Mouse (Mus musculus): ENCODE data around the gene Zfp775. TPM values are rescaled to one million over a fixed set of nuclear protein-coding genes. Genes with fewer than 3 reads are reported as not detected.
"Not testable (repeated sequence)": the region's sequence is repeated elsewhere in the genome, so short reads cannot be mapped to it uniquely, and the experiment has no call there.

Zfp775 gene
- polyA plus RNA-seq, 1 experiment from 2014 or later: 7.4 TPM

DNA sequence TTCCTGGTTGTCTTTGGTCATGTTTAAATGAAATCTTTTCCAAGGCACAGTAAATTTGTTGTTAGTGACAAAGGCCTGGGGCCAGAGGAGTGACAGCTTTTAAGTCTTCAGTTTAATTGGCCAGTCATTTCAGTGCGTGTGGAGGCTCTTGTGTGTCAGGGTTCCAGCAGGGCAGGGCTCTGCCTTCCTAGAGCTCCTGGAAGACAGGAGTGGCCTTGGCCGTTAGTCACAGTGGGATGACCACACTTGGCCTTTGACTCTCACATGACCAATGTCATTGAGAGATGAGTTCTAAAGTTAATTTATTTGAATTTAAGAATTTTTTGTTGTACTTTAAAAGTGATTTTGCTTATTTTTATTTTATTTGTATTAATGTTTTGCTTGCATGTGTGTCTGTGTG, 6.3 kb downstream of the Zfp775 start:
- Histone ChIP-seq H3K27me3 (ENCODE audit: control insufficient read depth, insufficient read depth, low read length) (no peaks in the 10 kb centered on the region), H3K27ac (replicated peaks; ENCODE audit: low read depth, low read length) (no peak overlapping the region), H3K4me1 (ENCODE audit: control insufficient read depth, insufficient read depth, low read length) (no peaks in the 10 kb centered on the region), H3K9ac (replicated peaks; ENCODE audit: low read length) (no peak overlapping the region), H3K4me2 (ENCODE audit: low read depth, low read length) (no peak overlapping the region), H3K9me3 (replicated peaks; ENCODE audit: control insufficient read depth, low read length) (no peaks in the 10 kb centered on the region), H3K4me3 (ENCODE audit: low read depth, low read length) (no peak overlapping the region), H3K36me3 (replicated peaks; ENCODE audit: control insufficient read depth, insufficient read depth, low read depth, low read length) (no peaks in the 10 kb centered on the region)
- 61% methylated on average over 2 of the region's 2 CpGs for WGBS
- ATAC-seq (replicated peaks; ENCODE audit: insufficient number of reproducible peaks, low FRiP score, low TSS enrichment, low read depth) (no peak), DNase-seq (ENCODE audit: low spot score) (no peak)

DNA sequence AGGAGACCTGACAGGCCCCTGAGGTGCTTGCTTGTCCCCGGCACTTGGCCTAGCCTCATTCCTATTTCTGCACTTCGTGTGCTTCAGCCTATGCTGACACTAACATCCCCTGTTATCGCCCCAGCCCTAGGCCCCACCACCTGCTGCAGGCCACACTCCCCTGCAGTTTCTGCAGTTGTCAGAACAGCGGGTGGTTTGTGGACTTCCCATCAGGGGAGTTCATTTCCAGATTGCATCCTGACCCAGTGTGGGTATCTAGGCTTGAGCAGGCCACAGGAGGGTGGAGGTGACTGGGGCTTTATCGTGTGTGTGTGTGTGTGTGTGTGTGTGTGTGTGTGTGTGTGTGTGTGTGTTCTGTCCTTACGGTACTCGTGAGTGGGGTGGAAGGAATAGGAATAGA, 7.6 kb downstream of the Zfp775 start:
- no peak for ATAC-seq (replicated peaks; ENCODE audit: insufficient number of reproducible peaks, low FRiP score, low TSS enrichment, low read depth)
- Histone ChIP-seq H3K36me3 (replicated peaks; ENCODE audit: control insufficient read depth, insufficient read depth, low read depth, low read length) (no peaks in the 10 kb centered on the region; the same call in 1 of the 2 replicates), H3K27me3 (ENCODE audit: control insufficient read depth, insufficient read depth, low read length) (no peaks in the 10 kb centered on the region), H3K4me2 (ENCODE audit: low read depth, low read length) (no peak overlapping the region), H3K9me3 (replicated peaks; ENCODE audit: control insufficient read depth, low read length) (no peaks in the 10 kb centered on the region), H3K4me1 (ENCODE audit: control insufficient read depth, insufficient read depth, low read length) (no peaks in the 10 kb centered on the region), H3K4me3 (ENCODE audit: low read depth, low read length) (no peak overlapping the region), H3K9ac (replicated peaks; ENCODE audit: low read length) (no peak overlapping the region), H3K27ac (replicated peaks; ENCODE audit: low read depth, low read length) (no peak overlapping the region)
- DNase-seq (ENCODE audit: low spot score): no peak
- 61% methylated on average over 7 of the region's 7 CpGs for WGBS

DNA sequence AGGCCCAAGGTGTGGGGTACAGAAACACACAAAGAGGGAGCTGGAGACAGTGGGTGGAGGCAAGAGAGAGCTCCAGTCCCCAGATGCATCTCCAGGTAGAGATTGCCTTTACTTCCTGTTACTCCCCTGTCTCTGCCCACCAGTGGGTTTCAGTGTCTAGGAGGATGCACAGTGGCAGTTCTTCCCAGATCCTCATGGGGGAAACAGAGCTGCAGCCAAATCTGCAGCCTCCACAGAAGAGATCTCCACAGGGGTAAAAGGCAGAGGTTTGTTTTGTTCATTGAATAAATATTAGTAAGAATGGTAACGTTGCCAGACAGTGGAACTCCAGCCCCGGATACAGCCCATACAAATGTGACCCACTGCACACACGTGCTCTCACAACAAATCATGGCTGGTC, 8.8 kb downstream of the Zfp775 start:
- no peak overlapping the region for H3K4me2 ChIP-seq (ENCODE audit: low read depth, low read length)
- 73% methylated on average over 3 of the region's 3 CpGs for WGBS
- no peaks in the 10 kb centered on the region for H3K9me3 ChIP-seq (replicated peaks; ENCODE audit: control insufficient read depth, low read length)
- no peak overlapping the region for H3K27ac ChIP-seq (replicated peaks; ENCODE audit: low read depth, low read length)
- no peak overlapping the region for H3K4me3 ChIP-seq (ENCODE audit: low read depth, low read length)
- ATAC-seq (replicated peaks; ENCODE audit: insufficient number of reproducible peaks, low FRiP score, low TSS enrichment, low read depth): no peak
- H3K4me1 ChIP-seq (ENCODE audit: control insufficient read depth, insufficient read depth, low read length): no peaks in the 10 kb centered on the region
- no peak overlapping the region for H3K9ac ChIP-seq (replicated peaks; ENCODE audit: low read length)
- H3K27me3 ChIP-seq (ENCODE audit: control insufficient read depth, insufficient read depth, low read length): no peaks in the 10 kb centered on the region
- H3K36me3 ChIP-seq (replicated peaks; ENCODE audit: control insufficient read depth, insufficient read depth, low read depth, low read length): no peaks in the 10 kb centered on the region; the same call in 1 of the 2 replicates
- no peak for DNase-seq (ENCODE audit: low spot score)

DNA sequence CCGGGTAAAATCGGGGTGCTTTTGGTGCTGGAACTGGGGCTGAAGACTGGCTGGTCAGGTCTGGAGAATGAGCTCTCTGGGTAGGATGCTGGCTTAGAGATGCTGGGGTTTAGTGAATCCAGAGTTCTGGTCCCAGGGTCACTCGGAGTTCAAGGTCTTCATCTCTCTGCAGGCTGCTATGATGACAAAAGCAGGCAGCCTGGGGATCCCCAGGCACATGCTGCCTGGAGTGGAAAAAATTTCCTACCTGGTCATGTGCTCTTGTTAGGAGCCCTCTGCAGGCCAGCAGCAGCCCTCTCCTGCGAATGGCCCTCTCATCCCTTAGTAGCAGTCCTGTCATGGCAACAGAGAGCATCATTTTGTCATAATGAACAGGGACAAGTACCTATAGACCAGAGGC, 11.6 kb downstream of the Zfp775 start:
- Histone ChIP-seq H3K4me1 (ENCODE audit: control insufficient read depth, insufficient read depth, low read length) (no peaks in the 10 kb centered on the region), H3K4me2 (ENCODE audit: low read depth, low read length) (no peak overlapping the region), H3K36me3 (replicated peaks; ENCODE audit: control insufficient read depth, insufficient read depth, low read depth, low read length) (no peaks in the 10 kb centered on the region; the same call in none of the 2 replicates), H3K27me3 (ENCODE audit: control insufficient read depth, insufficient read depth, low read length) (no peaks in the 10 kb centered on the region), H3K4me3 (ENCODE audit: low read depth, low read length) (no peak overlapping the region), H3K9me3 (replicated peaks; ENCODE audit: control insufficient read depth, low read length) (no peaks in the 10 kb centered on the region), H3K9ac (replicated peaks; ENCODE audit: low read length) (no peak overlapping the region), H3K27ac (replicated peaks; ENCODE audit: low read depth, low read length) (no peak overlapping the region)
- no peak for ATAC-seq (replicated peaks; ENCODE audit: insufficient number of reproducible peaks, low FRiP score, low TSS enrichment, low read depth)
- WGBS: 84% methylated on average over 4 of the region's 4 CpGs
- no peak for DNase-seq (ENCODE audit: low spot score)

DNA sequence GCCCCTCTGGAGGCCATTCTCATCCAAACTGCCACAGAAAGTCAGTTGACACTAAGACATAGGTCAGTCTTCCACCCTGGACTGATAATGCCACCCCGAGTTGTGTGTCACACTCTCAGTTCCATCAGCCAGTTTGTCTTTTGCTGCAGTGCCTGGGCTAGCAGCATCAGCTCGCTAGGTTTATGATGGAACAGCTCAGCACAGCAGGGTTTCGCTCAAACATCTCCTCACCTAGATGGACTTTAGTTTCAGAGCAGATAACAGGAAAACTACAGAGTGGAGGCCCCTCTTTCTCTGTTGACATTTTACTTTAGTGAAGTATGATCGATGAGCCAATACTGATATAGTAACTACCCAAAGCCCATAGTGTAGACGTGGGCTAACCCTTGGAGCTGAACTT, 12.9 kb downstream of the Zfp775 start:
- H3K4me2 ChIP-seq (ENCODE audit: low read depth, low read length): no peak overlapping the region
- no peaks in the 10 kb centered on the region for H3K27me3 ChIP-seq (ENCODE audit: control insufficient read depth, insufficient read depth, low read length)
- no peak overlapping the region for H3K9ac ChIP-seq (replicated peaks; ENCODE audit: low read length)
- no peak overlapping the region for H3K4me3 ChIP-seq (ENCODE audit: low read depth, low read length)
- H3K36me3 ChIP-seq (replicated peaks; ENCODE audit: control insufficient read depth, insufficient read depth, low read depth, low read length): no peaks in the 10 kb centered on the region; the same call in none of the 2 replicates
- H3K9me3 ChIP-seq (replicated peaks; ENCODE audit: control insufficient read depth, low read length): no peaks in the 10 kb centered on the region
- DNase-seq (ENCODE audit: low spot score) (no peak), ATAC-seq (replicated peaks; ENCODE audit: insufficient number of reproducible peaks, low FRiP score, low TSS enrichment, low read depth) (no peak)
- H3K27ac ChIP-seq (replicated peaks; ENCODE audit: low read depth, low read length): no peak overlapping the region
- WGBS: 92% methylated on average over 5 of the region's 5 CpGs
- H3K4me1 ChIP-seq (ENCODE audit: control insufficient read depth, insufficient read depth, low read length): no peaks in the 10 kb centered on the region

DNA sequence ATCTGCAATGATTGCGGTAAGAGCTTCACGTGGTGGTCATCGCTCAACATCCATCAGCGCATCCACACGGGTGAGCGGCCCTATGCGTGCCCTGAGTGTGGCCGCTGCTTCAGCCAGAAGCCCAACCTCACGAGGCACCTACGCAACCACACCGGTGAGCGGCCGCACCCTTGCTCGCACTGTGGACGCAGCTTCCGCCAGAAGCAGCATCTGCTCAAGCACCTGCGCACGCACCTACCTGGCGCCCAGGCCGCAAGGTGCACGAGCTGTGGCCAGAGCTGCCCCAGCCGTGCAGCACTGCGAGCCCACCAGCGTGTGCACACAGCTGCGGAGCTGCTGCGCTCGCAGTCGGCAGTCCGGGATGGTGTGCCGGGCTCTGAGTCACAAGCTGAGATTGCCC, 18.2 kb downstream of the Zfp775 start:
- Histone ChIP-seq H3K4me3 (ENCODE audit: low read depth, low read length) (no peak overlapping the region), H3K9me3 (replicated peaks; ENCODE audit: control insufficient read depth, low read length) (no peaks in the 10 kb centered on the region), H3K4me2 (ENCODE audit: low read depth, low read length) (no peak overlapping the region), H3K27ac (replicated peaks; ENCODE audit: low read depth, low read length) (no peak overlapping the region), H3K4me1 (ENCODE audit: control insufficient read depth, insufficient read depth, low read length) (no peaks in the 10 kb centered on the region), H3K9ac (replicated peaks; ENCODE audit: low read length) (no peak overlapping the region), H3K27me3 (ENCODE audit: control insufficient read depth, insufficient read depth, low read length) (no peaks in the 10 kb centered on the region), H3K36me3 (replicated peaks; ENCODE audit: control insufficient read depth, insufficient read depth, low read depth, low read length) (no peaks in the 10 kb centered on the region; the same call in 1 of the 2 replicates)
- DNase-seq (ENCODE audit: low spot score) (no peak), ATAC-seq (replicated peaks; ENCODE audit: insufficient number of reproducible peaks, low FRiP score, low TSS enrichment, low read depth) (no peak; the same call in 1 of the 2 replicates)
- WGBS: 92% methylated on average over 30 of the region's 30 CpGs

DNA sequence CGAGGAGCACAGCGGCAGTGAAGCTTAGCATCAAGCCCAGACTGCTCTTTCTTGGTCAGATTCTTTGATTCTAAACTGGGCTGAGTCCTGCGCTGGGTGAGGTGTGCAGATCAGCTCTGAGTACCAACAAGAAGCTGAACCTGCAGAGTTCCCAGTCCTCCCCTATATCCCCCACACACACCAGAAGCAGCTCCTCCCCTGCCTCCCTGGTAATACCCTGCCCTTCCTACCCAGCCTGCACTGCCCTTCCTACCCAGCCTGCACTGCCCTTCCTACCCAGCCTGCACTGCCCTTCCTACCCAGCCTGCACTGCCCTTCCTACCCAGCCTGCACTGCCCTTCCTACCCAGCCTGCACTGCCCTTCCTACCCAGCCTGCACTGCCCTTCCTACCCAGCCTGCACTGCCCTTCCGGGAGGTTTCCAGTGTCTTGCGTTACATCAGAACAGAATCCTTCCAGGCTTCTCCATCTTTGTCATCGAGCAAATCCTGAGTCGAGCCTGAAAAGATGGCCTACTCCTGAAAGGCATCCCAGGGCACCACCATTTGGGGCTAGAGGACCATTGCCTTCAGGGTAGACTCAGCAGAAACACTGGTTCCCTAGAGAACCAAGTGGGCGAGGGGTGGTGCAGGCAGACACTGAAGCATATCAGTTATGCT, 20.5 kb downstream of the Zfp775 start:
- H3K27me3 ChIP-seq (ENCODE audit: control insufficient read depth, insufficient read depth, low read length); H3K4me3 ChIP-seq (ENCODE audit: low read depth, low read length); H3K4me2 ChIP-seq (ENCODE audit: low read depth, low read length); ATAC-seq (replicated peaks; ENCODE audit: insufficient number of reproducible peaks, low FRiP score, low TSS enrichment, low read depth); H3K9me3 ChIP-seq (replicated peaks; ENCODE audit: control insufficient read depth, low read length); H3K4me1 ChIP-seq (ENCODE audit: control insufficient read depth, insufficient read depth, low read length); H3K36me3 ChIP-seq (replicated peaks; ENCODE audit: control insufficient read depth, insufficient read depth, low read depth, low read length); H3K9ac ChIP-seq (replicated peaks; ENCODE audit: low read length); H3K27ac ChIP-seq (replicated peaks; ENCODE audit: low read depth, low read length); DNase-seq (ENCODE audit: low spot score): not testable (repeated sequence)
- WGBS: 87% methylated on average over 8 of the region's 8 CpGs

DNA sequence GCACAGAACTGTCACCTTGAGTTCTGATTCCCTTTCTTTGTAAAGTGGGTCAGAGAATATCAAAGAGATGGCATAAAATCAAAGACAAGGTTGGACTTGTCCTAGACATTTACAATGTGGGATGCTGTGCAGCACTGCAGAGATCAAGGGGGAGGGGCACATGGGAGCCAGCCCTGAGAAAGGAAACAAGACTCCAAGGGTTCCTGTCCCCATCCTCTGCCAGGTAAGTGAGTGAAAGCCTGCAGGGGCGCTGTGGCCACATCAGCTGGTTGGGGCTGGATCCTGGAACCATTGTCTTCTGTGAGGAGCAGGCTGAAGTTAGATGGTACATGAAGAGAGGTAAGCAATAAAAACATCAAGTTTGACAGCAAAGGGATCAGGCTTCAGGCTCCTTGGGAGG, 21.6 kb downstream of the Zfp775 start:
- H3K27ac ChIP-seq (replicated peaks; ENCODE audit: low read depth, low read length): no peak overlapping the region
- H3K9ac ChIP-seq (replicated peaks; ENCODE audit: low read length): no peak overlapping the region

More for the DNA sequence above, 21.6 kb downstream of the Zfp775 start:
- ATAC-seq (replicated peaks; ENCODE audit: insufficient number of reproducible peaks, low FRiP score, low TSS enrichment, low read depth) (no peak), DNase-seq (ENCODE audit: low spot score) (no peak)
- H3K27me3 ChIP-seq (ENCODE audit: control insufficient read depth, insufficient read depth, low read length): peaks cover 6% of the 10 kb centered on the region
- H3K4me3 ChIP-seq (ENCODE audit: low read depth, low read length): no peak overlapping the region
- WGBS: 20% methylated on average over 1 of the region's 1 CpGs
- no peaks in the 10 kb centered on the region for H3K4me1 ChIP-seq (ENCODE audit: control insufficient read depth, insufficient read depth, low read length)
- no peaks in the 10 kb centered on the region for H3K9me3 ChIP-seq (replicated peaks; ENCODE audit: control insufficient read depth, low read length)
- no peaks in the 10 kb centered on the region; the same call in 1 of the 2 replicates for H3K36me3 ChIP-seq (replicated peaks; ENCODE audit: control insufficient read depth, insufficient read depth, low read depth, low read length)
- H3K4me2 ChIP-seq (ENCODE audit: low read depth, low read length): no peak overlapping the region

Data from embryonic facial prominence, embryonic 11.5 days (tissue).